Comparison of ENCODE assay signal across 7 mouse cellular contexts in the genomic region with DNA sequence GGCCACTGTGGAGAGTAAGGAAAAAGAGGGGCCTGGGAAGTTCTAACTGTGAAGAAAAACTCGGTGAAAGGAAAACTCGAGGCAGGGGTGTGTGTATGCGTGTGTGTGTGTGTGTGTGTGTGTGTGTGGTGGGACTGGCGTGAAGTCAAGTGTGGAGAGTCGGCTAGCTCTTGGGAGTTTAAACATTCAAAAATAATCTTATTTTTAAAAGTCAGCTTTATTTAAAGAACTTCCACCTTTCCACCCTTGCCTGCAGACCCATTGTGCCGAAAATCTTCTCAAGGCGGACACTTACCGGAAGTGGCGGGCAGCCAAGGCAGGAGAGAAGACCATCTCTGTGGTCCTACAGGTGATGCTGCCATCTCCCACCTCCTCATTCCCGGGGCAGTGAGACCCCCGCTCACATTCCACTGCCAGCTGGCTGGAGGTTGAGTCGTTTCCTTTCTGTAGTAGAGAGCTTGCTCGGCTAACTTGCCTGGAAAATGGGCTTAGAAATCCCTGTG. TPM values are rescaled to one million over a fixed set of nuclear protein-coding genes. Genes with fewer than 3 reads are reported as not detected.
DNase-seq lines count a peak whose midpoint lies in the region; ATAC-seq and TF ChIP-seq lines count a peak whose summit lies in the region.

No protein-coding gene starts in this region.

- WGBS in lung, embryonic 14.5 days, result 22% methylated on average over 13 of the region's 13 CpGs
- WGBS in limb, embryonic 10.5 days, result 38% methylated on average over 13 of the region's 13 CpGs
- WGBS in olfactory bulb, adult 2 months, result 11% methylated on average over 13 of the region's 13 CpGs

- H3K27me3 ChIP-seq in lung, embryonic 14.5 days (ENCODE audit: insufficient read depth, low read length), result no peaks in the 10 kb centered on the region
- H3K27me3 ChIP-seq in limb, embryonic 10.5 days (ENCODE audit: low read depth, poor library complexity, severe bottlenecking), result no peaks in the 10 kb centered on the region

- ATAC-seq in lung, embryonic 14.5 days (ENCODE audit: insufficient read depth), result peak; percentile 7; the same call in 1 of the 2 replicates

- H3K4me2 ChIP-seq in lung, embryonic 14.5 days, result peak overlapping the region; percentile 81

- no peak for TF ChIP-seq CTCF in lung, embryonic 14.5 days (IDR thresholded peaks at IDR 0.05; ENCODE audit: low read depth)
- no peak for TF ChIP-seq CTCF in embryonic fibroblast, embryonic 13.5 days (IDR thresholded peaks at IDR 0.05; ENCODE audit: borderline replicate concordance, insufficient read depth, low read length)
- TF ChIP-seq CTCF in olfactory bulb, adult 2 months (IDR thresholded peaks at IDR 0.05; ENCODE audit: insufficient read depth, low read depth, low read length), result no peak

- peaks cover 40% of the 10 kb centered on the region for H3K36me3 ChIP-seq in lung, embryonic 14.5 days (ENCODE audit: insufficient read depth)
- peaks cover 49% of the 10 kb centered on the region for H3K36me3 ChIP-seq in limb, embryonic 10.5 days

- peaks cover 4% of the 10 kb centered on the region; the same call in 1 of the 2 replicates for H3K4me1 ChIP-seq in lung, embryonic 14.5 days (ENCODE audit: insufficient read depth)
- no peaks in the 10 kb centered on the region for H3K4me1 ChIP-seq in embryonic fibroblast, embryonic 13.5 days (ENCODE audit: control insufficient read depth, insufficient read depth, low read length)
- H3K4me1 ChIP-seq in limb, embryonic 10.5 days, result peaks cover 18% of the 10 kb centered on the region
- peaks cover 13% of the 10 kb centered on the region for H3K4me1 ChIP-seq in olfactory bulb, adult 2 months (ENCODE audit: control insufficient read depth, insufficient read depth, low read length)

- H3K27ac ChIP-seq in lung, embryonic 14.5 days (ENCODE audit: low read depth), result peak overlapping the region; percentile 37; the same call in 1 of the 2 replicates
- no peak overlapping the region for H3K27ac ChIP-seq in embryonic fibroblast, embryonic 13.5 days (ENCODE audit: insufficient read depth, low read length)
- H3K27ac ChIP-seq in limb, embryonic 10.5 days, result peak overlapping the region; percentile 86
- no peak overlapping the region for H3K27ac ChIP-seq in olfactory bulb, adult 2 months (ENCODE audit: insufficient read depth, low read depth, low read length)

- no peaks in the 10 kb centered on the region for H3K9me3 ChIP-seq in lung, embryonic 14.5 days (ENCODE audit: low read depth, low read length)
- no peaks in the 10 kb centered on the region for H3K9me3 ChIP-seq in limb, embryonic 10.5 days (replicated peaks)

- H3K4me3 ChIP-seq in lung, embryonic 14.5 days (ENCODE audit: low read depth, low read length), result peak overlapping the region; percentile 66
- H3K4me3 ChIP-seq in embryonic fibroblast, embryonic 13.5 days (ENCODE audit: insufficient read depth, low read length), result peak overlapping the region; percentile 71
- H3K4me3 ChIP-seq in limb, embryonic 10.5 days, result peak overlapping the region; percentile 71
- H3K4me3 ChIP-seq in olfactory bulb, adult 2 months (ENCODE audit: insufficient read depth, low read depth, low read length), result peak overlapping the region; percentile 95

- no peak for TF ChIP-seq POLR2A in embryonic fibroblast, embryonic 13.5 days (IDR thresholded peaks at IDR 0.05; ENCODE audit: low read depth, low read length)
- no peak for TF ChIP-seq POLR2A in olfactory bulb, adult 2 months (IDR thresholded peaks at IDR 0.05; ENCODE audit: insufficient read depth, low read depth, low read length)

- peak overlapping the region; percentile 71 for H3K9ac ChIP-seq in lung, embryonic 14.5 days

- no peak for DNase-seq in lung, embryonic 14.5 days
- no peak for DNase-seq in lung, postnatal 25 days (ENCODE audit: low spot score)
- no peak for DNase-seq in limb, embryonic 10.5 days (ENCODE audit: low spot score)
- no peak for DNase-seq in right cerebral cortex, adult 18-20 months
- no peak for DNase-seq in embryo, embryonic 10 days (ENCODE audit: low spot score)

RNA-seq across cellular contexts. Expression of a gene that starts 1.5 kb away (rescaled TPM):
- 96.6 and 121 TPM in 2 replicates for polyA plus RNA-seq in lung, embryonic 14.5 days (2014; fragmentation: Nextera tagmentation; extraction: Ambion mirVana)
- 33.3 and 41.3 TPM in 2 replicates for polyA plus RNA-seq in embryonic fibroblast, embryonic 13.5 days (2011; ENCODE audit: insufficient read length, low read depth, missing spikeins)
- 163 and 182 TPM in 2 replicates for polyA plus RNA-seq in limb, embryonic 10.5 days (2016; fragmentation: Nextera tagmentation; extraction: Ambion mirVana)
- polyA plus RNA-seq in olfactory bulb, adult 2 months (2012; ENCODE audit: insufficient read depth, insufficient read length, low replicate concordance, missing spikeins), result not detected in 2 replicates

RNA-seq across cellular contexts. Expression of a gene that starts 1.7 kb away (rescaled TPM):
- not detected in 2 replicates for polyA plus RNA-seq in lung, embryonic 14.5 days (2014; fragmentation: Nextera tagmentation; extraction: Ambion mirVana)
- polyA plus RNA-seq in embryonic fibroblast, embryonic 13.5 days (2011; ENCODE audit: insufficient read length, low read depth, missing spikeins), result not detected in 2 replicates
- polyA plus RNA-seq in limb, embryonic 10.5 days (2016; fragmentation: Nextera tagmentation; extraction: Ambion mirVana), result not detected in 2 replicates
- not detected in 2 replicates for polyA plus RNA-seq in olfactory bulb, adult 2 months (2012; ENCODE audit: insufficient read depth, insufficient read length, low replicate concordance, missing spikeins)

RNA-seq across cellular contexts. Expression of a gene that starts 17.1 kb away (rescaled TPM):
- 8.0 and 9.3 TPM in 2 replicates for polyA plus RNA-seq in lung, embryonic 14.5 days (2014; fragmentation: Nextera tagmentation; extraction: Ambion mirVana)
- 17.6 and 21.7 TPM in 2 replicates for polyA plus RNA-seq in embryonic fibroblast, embryonic 13.5 days (2011; ENCODE audit: insufficient read length, low read depth, missing spikeins)
- 6.5 and 8.4 TPM in 2 replicates for polyA plus RNA-seq in limb, embryonic 10.5 days (2016; fragmentation: Nextera tagmentation; extraction: Ambion mirVana)
- polyA plus RNA-seq in olfactory bulb, adult 2 months (2012; ENCODE audit: insufficient read depth, insufficient read length, low replicate concordance, missing spikeins), result not detected in 2 replicates

RNA-seq across cellular contexts. Expression of a gene that starts 35.3 kb away (rescaled TPM):
- 0.32 and 0.47 TPM in 2 replicates for polyA plus RNA-seq in lung, embryonic 14.5 days (2014; fragmentation: Nextera tagmentation; extraction: Ambion mirVana)
- not detected in 2 replicates for polyA plus RNA-seq in embryonic fibroblast, embryonic 13.5 days (2011; ENCODE audit: insufficient read length, low read depth, missing spikeins)
- 1.0 and 1.4 TPM in 2 replicates for polyA plus RNA-seq in limb, embryonic 10.5 days (2016; fragmentation: Nextera tagmentation; extraction: Ambion mirVana)
- polyA plus RNA-seq in olfactory bulb, adult 2 months (2012; ENCODE audit: insufficient read depth, insufficient read length, low replicate concordance, missing spikeins), result not detected in 2 replicates

RNA-seq across cellular contexts. Expression of a gene that starts 39.8 kb away (rescaled TPM):
- polyA plus RNA-seq in lung, embryonic 14.5 days (2014; fragmentation: Nextera tagmentation; extraction: Ambion mirVana), result 26.5 and 26.7 TPM in 2 replicates
- 11.3 and 16.2 TPM in 2 replicates for polyA plus RNA-seq in embryonic fibroblast, embryonic 13.5 days (2011; ENCODE audit: insufficient read length, low read depth, missing spikeins)
- 27.1 and 31.9 TPM in 2 replicates for polyA plus RNA-seq in limb, embryonic 10.5 days (2016; fragmentation: Nextera tagmentation; extraction: Ambion mirVana)
- not detected in 2 replicates for polyA plus RNA-seq in olfactory bulb, adult 2 months (2012; ENCODE audit: insufficient read depth, insufficient read length, low replicate concordance, missing spikeins)

Comparison
In these comparisons a context has a peak if more than half of its experiments do, and no peak if none do; other contexts are left out.
1. H3K27ac ChIP-seq: peak in lung, embryonic 14.5 days (single experiment) and limb, embryonic 10.5 days (single experiment); none in embryonic fibroblast, embryonic 13.5 days (single experiment) and olfactory bulb, adult 2 months (single experiment).
2. Peak in every context shown above with its lines, with median percentiles within 50 percentile points of each other: H3K4me3 ChIP-seq.